Mouse (Mus musculus) heart, embryonic 15.5 days (tissue): ENCODE results near the gene Rpl37. TPM values are rescaled to one million over a fixed set of nuclear protein-coding genes. Genes with fewer than 3 reads are reported as not detected.

Experiments
- ATAC-seq: fragments of 200-750 bp; cut with Nextera tagmentation; replicated peaks from 2 replicates; pipeline ENCODE4 v1.8.0; 2017; ENCODE audit warnings: low read depth, moderate TSS enrichment; ENCODE audit not compliant: insufficient number of reproducible peaks, insufficient read depth, low FRiP score
- H3K27ac ChIP-seq: fragments of 300-500 bp; sonication (generic); 2 replicates; pipeline ENCODE4 v1.5.1; 2015; ENCODE audit warnings: mild to moderate bottlenecking, inconsistent platforms
- H3K27me3 ChIP-seq: fragments of 300-500 bp; sonication (generic); 2 replicates; pipeline ENCODE4 v1.6.1; 2015; ENCODE audit warnings: inconsistent platforms
- H3K36me3 ChIP-seq: fragments of 300-500 bp; sonication (generic); 2 replicates; pipeline ENCODE4 v1.6.1; 2015; ENCODE audit warnings: mild to moderate bottlenecking, inconsistent platforms
- H3K4me1 ChIP-seq: fragments of 300-500 bp; sonication (generic); replicated peaks from 2 replicates; pipeline ENCODE4 v1.6.1; 2015; ENCODE audit warnings: inconsistent platforms
- H3K4me2 ChIP-seq: fragments of 300-500 bp; sonication (generic); 2 replicates; pipeline ENCODE4 v1.6.1; 2015; ENCODE audit warnings: inconsistent platforms, mild to moderate bottlenecking, moderate library complexity
- H3K4me3 ChIP-seq: fragments of 300-500 bp; sonication (generic); 2 replicates; pipeline ENCODE4 v1.5.1; 2015; ENCODE audit warnings: mild to moderate bottlenecking, inconsistent platforms
- H3K9ac ChIP-seq: fragments of 300-500 bp; sonication (generic); 2 replicates; pipeline ENCODE4 v1.6.1; 2015; ENCODE audit warnings: mild to moderate bottlenecking, inconsistent platforms
- H3K9me3 ChIP-seq: fragments of 300-500 bp; sonication (generic); replicated peaks from 2 replicates; pipeline ENCODE4 v1.6.1; 2016; ENCODE audit warnings: inconsistent platforms
- WGBS: fragments of 180-500 bp; shearing (Covaris S2); methylation state at CpG from one replicate; pipeline ENCODE4 v1.1.7; 2015; ENCODE audit warnings: mixed read lengths; 5-methylcytosine and 5-hydroxymethylcytosine counted together
- polyA plus RNA-seq: library from polyadenylated mRNA; unstranded; fragments of >200 nt; fragmentation: Nextera tagmentation; extraction: Ambion mirVana; gene quantifications from 2 replicates; pipeline ENCODE4 v1.2.1, GENCODE M21; 2015

Gene Rpl37
- 246 and 397 TPM in 2 replicates for polyA plus RNA-seq

DNA sequence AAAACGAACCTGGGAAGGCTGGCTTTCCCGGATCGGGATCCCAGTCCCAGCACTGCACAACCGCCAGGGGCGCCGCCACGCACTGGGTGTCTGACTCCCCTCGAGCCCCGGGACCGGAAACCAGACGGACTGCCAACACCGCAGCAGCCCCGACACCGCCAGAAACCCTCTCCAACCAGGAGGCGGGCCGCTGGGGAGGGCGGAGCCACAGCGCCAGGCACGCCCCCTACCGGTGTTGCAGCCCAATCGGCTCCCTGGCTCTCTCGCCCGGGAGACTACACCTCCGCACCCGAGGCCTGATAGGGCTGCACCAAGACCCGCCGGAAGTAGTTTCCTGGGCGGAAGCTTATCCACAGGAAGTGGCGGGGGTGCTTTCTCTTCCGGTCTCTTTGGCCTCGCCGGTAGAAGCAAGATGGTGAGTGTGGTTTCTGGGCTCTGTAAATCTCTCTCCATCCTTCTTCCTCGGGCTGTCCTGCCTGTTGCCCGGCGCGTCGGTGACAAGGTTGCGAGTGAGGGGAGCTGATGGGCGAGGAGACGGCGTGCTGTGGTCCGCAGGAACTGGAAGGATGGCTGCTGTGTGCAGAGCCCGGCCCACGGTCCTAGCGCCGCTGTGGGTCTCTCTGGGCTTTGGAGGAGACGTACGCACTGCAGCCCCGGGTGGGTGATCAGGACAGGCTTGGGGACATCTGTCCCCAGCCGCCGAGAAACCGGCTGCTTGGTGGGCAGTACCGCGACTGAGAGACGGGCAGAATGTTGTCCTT lies at the start of gene Rpl37:
Gene Rpl37, plus strand, starts transcription at position 376 of the 761 bp plus-strand sequence.
- Histone ChIP-seq H3K4me3 (peak within 1 kb of the TSS; percentile 88), H3K27ac (peak within 1 kb of the TSS; percentile 92), H3K9me3 (no peaks in the 10 kb centered on the region), H3K4me1 (peaks cover 22% of the 10 kb centered on the region), H3K36me3 (peaks cover 37% of the 10 kb centered on the region), H3K9ac (peak within 1 kb of the TSS; percentile 86), H3K4me2 (peak within 1 kb of the TSS; percentile 75), H3K27me3 (no peaks in the 10 kb centered on the region)
- ATAC-seq, result peak; percentile 99
- under 1% methylated on average over 55 of the region's 55 CpGs for WGBS

DNA sequence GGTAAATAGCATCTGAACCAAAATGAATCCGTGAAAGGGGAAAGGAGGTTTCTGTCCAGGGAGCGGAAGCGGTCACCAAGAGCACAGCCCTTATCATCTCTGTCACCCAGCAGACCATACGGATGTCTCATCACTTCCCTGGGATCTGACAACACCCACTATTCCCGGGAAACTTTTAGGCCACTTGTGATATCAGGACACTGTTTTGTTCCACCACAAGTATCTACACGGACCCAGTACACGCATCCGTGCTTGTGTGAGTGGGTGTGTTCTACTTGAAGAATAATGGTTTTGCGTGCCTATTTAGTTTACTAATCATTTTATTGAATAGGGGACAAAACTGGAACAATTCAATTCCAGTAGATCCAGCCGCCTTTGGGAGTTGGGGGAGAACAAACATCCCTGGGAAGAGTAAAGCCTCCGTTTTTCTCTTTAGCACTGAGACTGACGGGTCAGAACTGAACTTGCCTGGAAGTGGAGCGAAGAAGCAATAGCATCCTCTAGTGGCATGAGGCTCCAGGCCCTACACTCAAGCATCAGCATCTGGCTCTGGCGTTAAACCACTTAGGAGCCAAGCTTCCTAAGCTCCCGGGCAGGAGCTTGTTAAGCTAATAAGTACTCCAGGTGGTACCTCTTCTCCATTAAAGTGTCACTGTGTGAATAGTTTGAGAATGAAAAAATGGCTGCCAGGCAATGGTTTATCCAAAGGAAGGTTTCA lies 47.5 kb upstream of the Rpl37 start:
- Histone ChIP-seq H3K27ac (no peak overlapping the region), H3K4me1 (no peaks in the 10 kb centered on the region), H3K9ac (no peak overlapping the region), H3K4me3 (no peak overlapping the region), H3K27me3 (no peaks in the 10 kb centered on the region), H3K4me2 (peak overlapping the region; percentile 24; the same call in 1 of the 2 replicates), H3K9me3 (no peaks in the 10 kb centered on the region), H3K36me3 (no peaks in the 10 kb centered on the region)
- peak; percentile 66; the same call in 1 of the 2 replicates for ATAC-seq
- 33% methylated on average over 15 of the region's 15 CpGs for WGBS

DNA sequence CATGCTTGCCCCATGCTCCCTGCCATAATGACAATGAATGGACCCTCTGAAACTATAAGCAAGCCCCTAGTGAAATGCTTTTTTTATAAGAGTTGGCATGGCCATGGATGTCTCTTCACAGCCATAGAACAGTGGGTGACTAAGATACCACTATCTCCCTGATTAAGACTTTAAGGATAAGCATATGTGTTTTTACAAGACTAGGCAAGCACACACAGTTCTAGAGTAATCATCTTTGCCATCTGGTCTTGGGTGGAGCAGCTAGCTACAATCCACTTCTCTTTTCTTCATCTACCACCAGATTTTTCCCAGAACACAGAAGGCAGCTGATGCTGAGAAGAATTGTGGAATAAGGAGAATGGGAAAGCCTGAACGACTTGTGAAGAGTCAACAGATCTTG lies 35.2 kb upstream of the Rpl37 start:
- Histone ChIP-seq H3K36me3 (no peaks in the 10 kb centered on the region), H3K9ac (no peak overlapping the region), H3K4me3 (no peak overlapping the region), H3K27me3 (no peaks in the 10 kb centered on the region), H3K27ac (no peak overlapping the region), H3K4me1 (no peaks in the 10 kb centered on the region), H3K4me2 (no peak overlapping the region), H3K9me3 (no peaks in the 10 kb centered on the region)
- ATAC-seq, result no peak
- WGBS, result 70% methylated on average over 1 of the region's 1 CpGs

DNA sequence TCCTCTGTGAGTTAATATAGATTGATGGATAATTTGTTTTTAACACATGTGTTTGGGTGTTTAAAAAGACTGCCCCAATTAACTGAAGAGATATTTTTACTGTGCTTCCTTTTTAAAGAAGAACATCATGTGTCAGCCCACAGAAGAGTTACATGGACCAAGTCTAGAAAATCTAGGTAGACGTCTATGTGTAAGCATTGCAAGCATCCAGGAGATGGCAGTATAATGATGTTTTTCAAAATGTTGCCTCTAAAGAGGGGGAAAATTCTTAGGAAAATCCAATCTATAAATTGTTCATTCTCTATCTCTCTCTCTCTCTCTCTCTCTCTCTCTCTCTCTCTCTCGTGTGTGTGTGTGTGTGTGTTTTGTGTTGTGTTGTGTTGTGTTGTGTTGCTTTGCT lies 30.3 kb upstream of the Rpl37 start:
- WGBS, result 9% methylated on average over 2 of the region's 2 CpGs
- H3K4me1 ChIP-seq, result no peaks in the 10 kb centered on the region
- no peak overlapping the region for H3K4me2 ChIP-seq
- ATAC-seq, result no peak
- H3K27ac ChIP-seq, result no peak overlapping the region
- no peak overlapping the region for H3K9ac ChIP-seq
- no peaks in the 10 kb centered on the region for H3K9me3 ChIP-seq
- H3K4me3 ChIP-seq, result no peak overlapping the region
- H3K36me3 ChIP-seq, result no peaks in the 10 kb centered on the region
- no peaks in the 10 kb centered on the region for H3K27me3 ChIP-seq

DNA sequence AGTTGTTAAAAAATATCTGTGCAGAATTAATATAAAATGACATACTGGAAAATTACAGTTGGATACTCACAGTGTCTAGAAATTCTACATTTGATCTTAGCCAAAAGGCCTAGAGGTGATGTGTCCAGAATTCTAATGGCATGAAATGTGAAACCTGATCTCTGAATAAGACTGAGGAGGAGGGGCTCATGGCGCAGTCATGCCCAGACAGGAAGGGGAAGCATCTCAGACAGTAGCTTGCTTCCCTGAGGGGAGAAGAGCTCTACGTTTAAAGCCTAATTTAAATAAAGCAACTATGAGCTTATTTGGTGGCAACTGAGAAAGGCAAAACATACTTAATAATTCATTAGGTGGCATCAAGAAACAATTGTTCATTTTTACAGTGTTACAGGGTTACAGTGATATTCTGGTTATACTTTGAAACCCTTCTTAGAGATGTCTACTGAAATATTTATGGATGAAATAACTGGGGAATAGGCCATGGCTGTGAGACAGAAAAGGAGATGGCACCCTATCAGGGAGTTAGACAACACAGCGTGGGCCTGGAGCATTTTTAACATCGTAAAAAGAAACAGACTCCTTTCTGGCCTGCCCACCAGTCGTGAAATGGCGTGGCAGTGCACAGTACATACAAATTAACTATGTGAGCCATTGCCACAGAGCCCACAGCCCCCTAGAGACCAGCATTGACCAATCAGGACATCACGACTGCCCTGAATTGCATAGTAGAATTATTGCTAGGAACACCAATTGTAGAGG lies 27.4 kb upstream of the Rpl37 start:
- Histone ChIP-seq H3K4me1 (no peaks in the 10 kb centered on the region), H3K4me3 (no peak overlapping the region), H3K9ac (no peak overlapping the region), H3K4me2 (no peak overlapping the region), H3K9me3 (no peaks in the 10 kb centered on the region), H3K27ac (no peak overlapping the region), H3K36me3 (no peaks in the 10 kb centered on the region), H3K27me3 (no peaks in the 10 kb centered on the region)
- WGBS, result 65% methylated on average over 7 of the region's 7 CpGs
- ATAC-seq, result no peak

DNA sequence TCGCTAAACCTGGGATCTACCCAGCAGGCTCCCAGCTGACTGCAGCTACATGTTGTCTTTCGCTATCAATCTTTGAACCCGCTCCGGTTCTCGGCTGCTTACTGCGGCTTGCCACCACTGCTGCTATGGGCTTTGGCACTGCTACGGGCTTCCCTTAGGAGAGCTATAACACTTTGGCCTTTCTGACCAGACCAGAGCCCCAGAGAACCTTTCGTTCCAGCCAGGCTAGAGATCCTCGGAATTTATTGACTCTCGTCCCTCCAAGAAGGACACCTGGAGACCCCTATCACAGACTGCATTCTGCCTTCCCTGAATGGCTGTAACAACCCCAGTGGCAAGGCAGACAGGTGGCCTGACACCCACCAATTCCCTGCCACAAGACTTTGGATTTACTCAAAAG lies 26.3 kb upstream of the Rpl37 start:
- H3K36me3 ChIP-seq, result no peaks in the 10 kb centered on the region
- WGBS, result 88% methylated on average over 10 of the region's 10 CpGs
- H3K9ac ChIP-seq, result no peak overlapping the region
- H3K4me3 ChIP-seq, result no peak overlapping the region
- H3K9me3 ChIP-seq, result no peaks in the 10 kb centered on the region
- H3K4me1 ChIP-seq, result no peaks in the 10 kb centered on the region
- H3K27me3 ChIP-seq, result no peaks in the 10 kb centered on the region
- no peak overlapping the region for H3K4me2 ChIP-seq
- no peak for ATAC-seq
- H3K27ac ChIP-seq, result no peak overlapping the region

DNA sequence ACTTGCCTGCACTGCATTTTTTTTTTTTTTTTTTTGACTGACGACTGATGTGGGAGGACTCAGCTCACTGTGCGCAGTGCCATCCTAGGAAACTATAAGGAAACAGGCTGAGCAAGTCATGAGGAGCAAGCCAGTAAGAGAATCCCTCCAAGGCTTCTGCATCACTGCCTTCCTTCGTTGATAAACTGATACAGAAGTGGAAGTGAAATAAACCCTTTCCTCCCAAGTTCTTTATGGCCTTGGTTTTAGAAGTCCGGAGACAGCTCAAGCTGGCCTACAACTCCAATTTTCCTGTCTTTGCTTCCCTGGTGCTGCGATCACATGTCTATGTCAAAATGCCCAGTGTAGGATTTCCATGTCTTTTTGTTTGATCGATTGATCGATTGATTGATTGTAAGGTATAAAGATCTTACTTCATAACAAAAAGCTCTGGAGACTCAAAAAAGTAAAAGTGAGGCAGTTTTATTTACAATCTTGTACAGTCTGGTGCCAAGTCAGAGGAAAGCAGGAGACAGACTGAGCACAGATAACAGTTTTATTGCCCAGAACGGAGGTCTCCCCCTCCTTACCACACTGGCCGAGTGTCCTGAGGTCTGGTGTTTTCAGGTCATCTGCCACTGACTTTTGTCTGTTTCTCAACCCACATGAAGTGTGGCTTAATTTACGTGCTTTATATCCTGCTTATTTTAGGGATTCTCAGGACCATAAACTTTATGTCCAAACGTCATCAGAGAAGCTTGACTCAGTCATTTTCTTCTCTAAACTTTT lies 20.7 kb upstream of the Rpl37 start:
- ATAC-seq, result no peak
- Histone ChIP-seq H3K9ac (no peak overlapping the region), H3K4me1 (no peaks in the 10 kb centered on the region), H3K4me3 (no peak overlapping the region), H3K36me3 (peaks cover 3% of the 10 kb centered on the region; the same call in 1 of the 2 replicates), H3K27ac (no peak overlapping the region), H3K27me3 (no peaks in the 10 kb centered on the region), H3K9me3 (no peaks in the 10 kb centered on the region), H3K4me2 (no peak overlapping the region)
- WGBS, result 79% methylated on average over 11 of the region's 11 CpGs

DNA sequence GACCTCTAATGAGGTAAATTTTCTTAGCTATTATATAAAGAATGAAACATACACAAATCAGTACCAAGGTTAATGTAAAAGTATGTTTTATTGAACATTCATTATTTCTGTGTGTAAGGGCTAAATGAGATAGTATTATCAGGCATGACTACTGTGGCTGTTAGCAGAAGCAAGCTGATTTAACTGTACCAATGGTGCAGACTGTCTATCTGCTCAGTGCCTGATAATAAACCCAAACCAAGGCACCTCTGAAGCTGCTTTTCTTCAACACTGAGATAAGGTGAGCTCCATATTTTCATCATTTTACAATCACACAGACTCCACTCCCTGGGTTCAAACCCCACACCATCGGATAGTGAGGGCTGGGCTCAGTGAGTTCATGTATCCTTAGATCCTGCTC lies 19.1 kb upstream of the Rpl37 start:
- WGBS, result 93% methylated on average over 1 of the region's 1 CpGs
- Histone ChIP-seq H3K4me1 (no peaks in the 10 kb centered on the region), H3K36me3 (peaks cover 3% of the 10 kb centered on the region; the same call in 1 of the 2 replicates)

DNA sequence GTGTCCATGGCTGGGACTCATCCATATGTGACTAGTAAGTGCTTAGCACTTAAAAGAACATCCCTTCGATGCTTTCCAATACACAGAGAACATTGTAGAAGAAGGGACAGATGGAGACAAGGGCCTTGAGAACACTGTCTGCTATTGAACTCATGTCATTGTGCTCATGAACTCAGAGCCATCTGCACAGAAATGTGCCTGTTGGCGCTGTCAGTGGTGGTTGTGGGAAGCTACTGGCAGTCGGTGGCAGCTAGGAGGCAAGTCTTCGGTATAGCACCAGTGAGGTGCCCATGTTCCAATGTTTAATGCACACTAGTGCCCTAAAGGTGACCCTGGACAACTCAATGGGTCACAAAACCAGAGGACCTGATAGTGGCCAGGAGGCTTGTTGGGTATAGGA lies 14.1 kb upstream of the Rpl37 start:
- ATAC-seq, result no peak
- Histone ChIP-seq H3K4me3 (no peak overlapping the region), H3K27me3 (no peaks in the 10 kb centered on the region), H3K27ac (no peak overlapping the region), H3K4me1 (no peaks in the 10 kb centered on the region), H3K9me3 (no peaks in the 10 kb centered on the region), H3K4me2 (no peak overlapping the region), H3K36me3 (peaks cover 7% of the 10 kb centered on the region; the same call in 1 of the 2 replicates), H3K9ac (no peak overlapping the region)
- WGBS, result 91% methylated on average over 4 of the region's 4 CpGs

More for the DNA sequence above, 19.1 kb upstream of the Rpl37 start:
- no peak overlapping the region for H3K9ac ChIP-seq
- H3K4me3 ChIP-seq, result no peak overlapping the region
- no peaks in the 10 kb centered on the region for H3K27me3 ChIP-seq
- no peak overlapping the region for H3K4me2 ChIP-seq
- H3K27ac ChIP-seq, result no peak overlapping the region
- no peak for ATAC-seq
- H3K9me3 ChIP-seq, result no peaks in the 10 kb centered on the region

DNA sequence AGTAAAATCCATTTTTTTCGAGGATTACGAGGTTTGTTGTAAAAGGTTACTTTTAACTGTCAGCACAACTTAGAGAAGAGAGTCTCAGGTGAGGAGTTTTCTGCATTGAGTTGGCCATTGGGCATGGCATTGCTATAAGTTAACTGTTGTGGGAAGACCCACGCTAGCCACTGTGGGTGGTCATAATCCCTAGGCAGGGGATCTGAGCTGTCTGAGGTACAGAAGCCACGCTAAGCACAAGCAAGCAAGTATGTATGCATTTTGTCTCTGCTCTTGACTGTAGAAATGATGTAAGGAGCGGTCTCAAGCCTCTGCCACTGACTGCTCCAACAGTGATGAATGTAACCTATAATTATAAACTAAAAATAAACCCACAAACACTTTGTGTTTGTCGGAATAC lies 10.6 kb upstream of the Rpl37 start:
- Histone ChIP-seq H3K4me2 (no peak overlapping the region), H3K4me3 (no peak overlapping the region), H3K9me3 (no peaks in the 10 kb centered on the region), H3K4me1 (no peaks in the 10 kb centered on the region), H3K27me3 (no peaks in the 10 kb centered on the region), H3K27ac (no peak overlapping the region), H3K9ac (no peak overlapping the region), H3K36me3 (0 out of 2 replicates have a peak, but pooled peaks cover 4% of the 10 kb centered on the region)
- 77% methylated on average over 6 of the region's 6 CpGs for WGBS
- no peak for ATAC-seq
